Mouse (Mus musculus) thymus, postnatal 4 days (tissue): ENCODE data around the gene Mrpl9.

ENCODE experiments used
- DNase-seq: peaks from one replicate; pipeline ENCODE4 v3.0.0; 2021

Mrpl9 gene

DNA sequence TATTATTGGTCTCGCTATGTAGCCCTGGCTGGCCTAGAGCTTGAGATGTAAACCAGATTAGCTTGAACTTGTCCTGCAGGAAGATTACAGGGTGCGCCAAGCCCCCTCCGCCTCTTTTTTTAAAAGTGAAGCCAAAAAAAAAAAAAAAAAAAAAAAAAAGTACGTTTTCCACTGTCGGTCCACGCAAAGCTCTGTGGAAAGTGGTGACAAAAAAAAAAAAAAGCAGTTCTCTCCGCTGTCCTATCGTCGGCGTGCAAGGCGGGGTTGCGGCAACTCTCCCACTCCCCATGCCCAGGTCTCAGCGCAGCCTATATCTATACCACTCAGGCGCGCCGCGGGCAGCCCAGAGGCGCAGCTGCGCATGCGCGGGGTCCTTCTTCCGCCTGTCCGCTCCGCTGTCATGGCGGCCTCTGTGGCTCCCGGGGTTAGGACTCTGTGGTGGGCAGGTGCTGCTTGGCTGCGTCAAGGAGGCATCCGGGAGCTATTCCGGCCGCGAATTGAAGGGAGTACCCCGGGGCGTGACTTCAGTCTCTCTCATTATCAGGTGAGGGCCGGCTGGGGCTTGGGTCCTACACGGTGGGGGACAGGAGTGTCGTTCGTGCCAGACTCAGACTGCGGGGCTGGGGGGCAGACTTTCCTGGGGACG is at the start of gene Mrpl9:
Mrpl9 (plus strand) TSS at position 368 of the 646 bp plus-strand sequence.
- DNase-seq: peak; percentile 98

DNA sequence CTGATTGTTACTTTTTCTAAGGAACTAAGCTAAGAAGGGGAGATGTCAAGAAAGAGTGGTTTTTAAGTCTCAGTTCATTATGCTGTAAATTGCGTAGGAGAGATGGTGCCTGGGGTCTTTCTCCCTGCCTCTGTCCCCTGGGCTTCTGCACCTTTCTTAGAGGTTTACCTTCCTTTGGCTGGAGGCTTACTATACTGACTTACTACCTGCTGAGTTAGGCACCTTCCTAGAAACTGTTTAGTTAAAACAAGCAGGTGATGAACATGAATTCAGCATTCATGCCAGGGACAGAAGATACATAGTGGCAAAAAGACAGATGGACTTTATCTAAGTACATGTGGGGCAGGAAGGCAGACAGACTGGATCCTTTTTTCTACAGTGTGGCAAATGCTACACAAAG is 46.8 kb upstream of the Mrpl9 start:
- no peak for DNase-seq

DNA sequence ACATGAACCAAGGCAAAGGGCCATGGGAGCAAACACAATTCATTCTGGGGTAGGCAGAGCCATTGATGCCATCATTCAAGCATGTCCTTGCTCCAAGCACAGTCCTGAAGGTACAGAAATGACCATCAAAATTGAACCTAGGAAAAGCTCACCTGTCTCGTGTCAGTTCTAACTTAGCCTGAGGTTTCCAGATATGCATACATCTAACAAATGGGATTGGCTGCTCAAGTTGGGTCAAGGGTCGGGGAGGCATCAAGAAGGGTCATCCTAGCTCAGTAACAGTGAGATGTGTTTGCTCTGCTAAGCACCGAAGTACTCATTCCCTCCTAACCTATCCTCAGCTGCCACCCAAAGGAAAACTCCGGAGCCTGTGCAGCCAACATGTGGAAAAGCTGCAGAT is 46.3 kb upstream of the Mrpl9 start:
- no peak for DNase-seq

DNA sequence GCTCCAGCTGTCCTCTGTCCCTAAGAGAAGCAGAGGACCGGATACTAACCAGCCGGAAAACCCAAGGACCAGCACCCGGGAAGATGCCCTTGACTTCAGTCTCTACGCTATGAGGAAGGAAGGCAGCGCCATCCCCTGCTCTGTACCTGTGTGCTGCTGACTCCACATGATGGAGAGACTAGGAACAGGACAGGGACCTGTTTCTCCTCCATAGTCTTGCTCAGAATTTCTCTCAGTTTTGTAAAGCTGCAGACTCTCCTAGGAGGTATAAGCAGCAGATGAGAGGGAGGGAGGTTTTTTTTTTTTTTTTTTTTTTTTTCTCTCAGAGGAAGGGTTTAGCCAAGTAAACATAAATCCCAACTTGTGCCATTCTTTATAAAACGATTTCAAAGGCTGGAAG is 44.9 kb upstream of the Mrpl9 start, which contains the start of gene Lingo4:
Lingo4 (plus strand) TSS at position 301 of the 400 bp plus-strand sequence.
- no peak for DNase-seq

DNA sequence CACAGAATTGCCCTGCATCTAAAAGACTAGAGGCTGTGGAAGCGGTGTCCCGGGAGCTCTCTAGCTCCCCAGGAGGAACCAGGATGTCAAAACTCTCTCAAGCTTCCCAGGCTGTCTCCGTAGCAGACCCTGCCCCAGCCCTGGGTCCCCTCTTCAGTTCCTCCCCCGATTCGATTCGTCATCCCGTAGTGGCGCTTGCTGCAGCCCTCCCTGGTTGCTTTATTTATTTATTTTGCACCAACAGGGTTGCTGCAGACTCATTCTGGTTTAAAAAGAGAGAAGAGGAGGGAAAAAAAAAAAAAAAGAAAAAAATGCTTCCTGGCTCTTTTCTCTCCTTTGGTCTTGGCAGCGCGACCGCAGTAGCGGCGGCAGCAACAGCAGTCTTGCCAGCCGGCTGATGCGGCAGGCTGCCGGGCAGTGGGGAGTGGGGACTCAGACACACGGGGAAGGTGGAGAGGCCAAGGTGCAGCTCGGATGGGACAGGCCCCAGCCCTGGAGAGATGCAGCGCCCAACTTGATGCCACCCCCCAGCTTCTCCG is 44.1 kb upstream of the Mrpl9 start:
- peak; percentile 72 for DNase-seq

DNA sequence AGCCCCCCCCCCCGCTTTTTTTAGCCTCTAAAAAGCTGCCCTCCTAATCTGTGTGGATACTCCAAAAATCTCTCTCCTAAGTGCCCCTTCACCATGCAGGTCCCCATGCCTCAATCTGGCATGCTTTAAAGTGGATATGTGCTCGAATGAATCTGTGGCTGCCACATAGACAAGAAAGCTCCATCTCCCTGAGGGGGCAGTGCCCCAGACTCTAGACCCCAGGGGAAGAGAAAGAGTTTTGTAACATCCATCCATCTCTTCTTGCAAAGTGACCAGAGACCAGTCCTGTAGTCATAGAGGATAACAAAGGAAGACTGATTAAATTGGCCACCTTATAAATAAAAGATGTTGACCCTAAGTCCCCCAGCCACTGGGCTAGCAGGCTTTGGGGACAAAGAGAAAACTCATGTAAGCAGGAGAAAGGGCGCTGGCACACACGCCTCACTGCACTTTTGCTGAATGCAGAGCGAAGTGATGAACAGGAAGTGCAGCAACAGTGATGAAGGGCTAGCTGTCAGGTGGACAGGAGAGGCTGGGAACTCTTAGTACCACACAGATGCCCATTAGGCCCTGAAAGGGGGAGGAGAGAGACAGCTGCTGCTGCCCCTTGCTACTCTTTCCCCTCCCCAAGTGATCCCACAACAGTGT is 43.3 kb upstream of the Mrpl9 start:
- DNase-seq: peak; percentile 40

DNA sequence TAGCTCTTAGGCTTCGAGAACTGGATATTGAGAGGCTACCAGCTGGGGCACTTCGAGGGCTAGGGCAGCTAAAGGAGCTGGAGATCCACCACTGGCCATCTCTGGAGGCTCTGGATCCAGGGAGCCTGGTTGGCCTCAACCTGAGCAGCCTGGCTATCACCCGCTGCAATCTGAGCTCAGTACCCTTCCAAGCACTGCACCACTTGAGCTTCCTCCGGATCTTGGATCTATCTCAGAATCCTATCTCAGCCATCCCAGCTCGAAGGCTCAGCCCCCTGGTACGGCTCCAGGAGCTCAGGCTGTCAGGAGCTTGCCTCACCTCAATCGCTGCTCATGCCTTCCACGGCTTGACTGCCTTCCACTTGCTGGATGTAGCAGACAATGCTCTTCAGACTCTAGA is 40.7 kb upstream of the Mrpl9 start:
- no peak for DNase-seq

DNA sequence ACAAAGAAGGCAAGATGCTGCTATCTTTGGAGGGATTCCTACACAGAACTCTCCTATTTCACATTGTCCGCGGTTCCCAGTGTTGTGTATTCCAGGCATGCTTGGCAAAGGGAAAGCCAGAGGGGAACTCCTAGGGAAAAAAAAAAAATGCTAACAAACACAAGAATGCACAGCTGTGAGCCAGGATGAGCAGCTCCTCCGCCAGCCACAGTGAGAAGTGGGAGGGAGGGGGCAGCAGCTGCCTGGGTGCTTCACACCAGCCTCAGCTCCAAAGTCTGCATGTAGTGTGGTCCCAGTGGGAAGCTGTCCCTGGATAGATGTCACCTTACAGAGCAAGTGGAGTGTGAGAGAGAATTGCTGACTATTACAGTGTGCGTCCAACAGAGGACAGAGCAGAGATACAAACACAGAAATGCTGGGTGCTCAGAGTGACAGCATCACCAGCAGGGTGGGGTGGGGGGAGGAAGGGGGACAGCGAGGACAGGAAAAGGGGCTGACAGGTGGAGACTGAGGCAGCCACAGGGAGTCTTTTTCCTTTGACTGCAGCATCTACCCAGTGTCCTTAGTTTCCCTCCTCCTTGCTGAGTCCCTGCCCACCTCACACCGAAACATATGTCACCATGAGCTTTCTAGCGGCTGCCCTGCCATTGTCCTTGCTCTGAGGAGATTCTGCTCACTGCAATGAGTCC is 38.6 kb upstream of the Mrpl9 start:
- DNase-seq: peak; percentile 63

DNA sequence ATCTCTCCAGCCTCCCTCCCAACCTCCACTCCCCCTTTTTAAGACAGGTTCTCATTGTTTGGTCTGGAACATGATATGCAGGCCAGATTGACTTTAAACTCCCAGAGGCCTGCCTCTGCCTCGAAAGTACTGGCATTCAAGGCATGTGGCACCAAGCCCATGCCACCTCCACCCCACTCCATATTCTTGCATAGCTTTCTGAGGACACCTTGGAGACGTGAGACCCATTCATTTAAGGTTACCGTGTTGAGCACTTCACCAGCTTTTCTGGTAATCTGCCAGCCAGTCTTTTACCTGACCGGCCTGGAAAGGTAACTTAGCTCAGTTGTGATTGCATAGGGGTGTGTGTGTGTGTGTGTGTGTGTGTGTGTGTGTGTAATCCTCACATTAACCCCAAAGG is 37.6 kb upstream of the Mrpl9 start:
- DNase-seq: no peak

DNA sequence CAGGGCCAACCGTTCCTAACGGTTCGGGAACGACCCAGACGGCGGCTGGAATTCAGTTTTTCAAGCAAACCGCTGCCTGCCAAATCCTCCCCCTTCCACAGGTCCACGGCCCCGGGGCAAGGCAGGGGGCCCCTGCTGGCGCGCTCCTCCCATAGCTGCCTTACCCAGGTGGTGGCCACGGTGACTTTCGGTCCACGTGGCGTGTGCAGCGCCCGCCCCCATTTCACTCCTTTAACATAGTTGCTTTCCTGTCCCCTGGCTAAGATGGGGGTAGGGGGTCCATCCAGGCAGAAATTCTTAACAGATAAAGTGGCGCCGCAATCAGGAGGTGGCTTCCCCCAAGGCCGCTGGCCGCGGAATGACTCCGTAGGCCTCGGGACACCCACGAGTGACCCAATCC is 30.6 kb upstream of the Mrpl9 start:
- peak; percentile 75 for DNase-seq

DNA sequence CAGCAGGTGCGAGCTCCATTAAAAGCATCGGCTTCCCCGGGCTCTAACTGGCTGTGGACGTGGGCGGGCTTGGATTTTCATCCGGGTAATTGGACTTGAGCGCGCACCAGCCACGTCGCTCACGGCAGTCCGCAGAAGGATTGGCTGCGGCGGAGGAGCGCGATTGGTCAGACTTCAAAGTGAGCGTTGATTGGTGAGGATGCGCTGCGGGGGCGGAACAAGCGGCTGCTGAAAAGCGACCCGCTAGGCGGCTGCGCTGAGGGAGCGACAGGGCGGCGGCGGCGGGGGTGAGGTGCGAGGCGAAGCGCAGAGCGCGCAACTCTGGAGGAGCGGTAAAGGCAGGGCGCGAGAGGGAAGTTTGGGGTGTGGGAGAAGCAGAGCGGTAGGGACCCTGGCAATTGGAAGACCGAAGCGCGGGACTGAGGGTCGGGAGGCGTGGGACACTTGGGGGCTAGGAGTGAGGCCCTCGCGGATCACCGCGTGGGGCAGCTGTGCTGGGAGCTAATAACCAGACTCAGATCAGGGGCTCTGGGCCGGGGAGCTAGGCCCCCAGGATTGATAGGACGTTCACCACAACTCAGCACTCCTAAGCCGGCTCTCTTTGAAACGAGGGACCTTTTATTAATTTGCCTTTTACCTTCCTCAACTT is 30.0 kb upstream of the Mrpl9 start, which contains the start of gene Tdrkh:
Tdrkh (plus strand) TSS at position 243 of the 649 bp plus-strand sequence.
- DNase-seq: peak; percentile 96

DNA sequence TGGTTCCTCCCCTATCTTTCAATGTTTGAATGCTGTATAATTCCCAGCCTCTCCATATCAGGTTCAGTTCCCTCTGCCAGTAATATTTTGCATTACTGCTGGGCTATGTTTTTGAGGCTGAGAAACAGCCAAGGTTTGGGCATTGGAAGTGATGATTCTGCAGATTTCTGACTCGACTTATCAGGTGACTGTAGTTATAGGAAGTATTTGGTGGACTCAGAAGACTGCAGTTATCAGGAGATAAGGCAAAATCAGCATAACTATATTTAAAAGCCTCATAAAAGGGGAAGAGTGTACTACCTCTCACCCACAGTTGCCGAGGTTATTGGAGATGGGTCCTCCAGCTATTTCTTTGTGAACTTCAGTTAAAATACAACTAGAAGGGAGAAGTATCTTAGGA is 12.1 kb upstream of the Mrpl9 start:
- no peak for DNase-seq

DNA sequence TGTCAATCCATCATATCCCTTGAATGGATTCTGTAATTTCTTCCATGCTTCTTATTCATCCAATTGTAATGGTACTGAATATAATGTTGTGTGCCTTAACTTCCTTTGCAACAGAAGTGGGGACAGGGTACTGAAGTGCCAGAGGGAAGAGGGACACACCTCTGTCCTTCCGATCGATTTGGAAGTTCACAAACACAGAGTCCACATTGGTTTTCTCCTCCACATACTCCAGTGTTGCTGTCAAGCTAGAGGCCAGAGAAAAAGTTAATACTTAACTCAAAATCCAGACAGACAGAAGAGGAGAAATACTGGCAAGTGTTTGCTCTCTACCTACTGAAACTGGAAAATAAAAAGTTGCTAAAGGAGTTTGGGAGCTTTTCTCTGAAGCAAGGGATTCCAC is 8.8 kb upstream of the Mrpl9 start:
- DNase-seq: no peak

DNA sequence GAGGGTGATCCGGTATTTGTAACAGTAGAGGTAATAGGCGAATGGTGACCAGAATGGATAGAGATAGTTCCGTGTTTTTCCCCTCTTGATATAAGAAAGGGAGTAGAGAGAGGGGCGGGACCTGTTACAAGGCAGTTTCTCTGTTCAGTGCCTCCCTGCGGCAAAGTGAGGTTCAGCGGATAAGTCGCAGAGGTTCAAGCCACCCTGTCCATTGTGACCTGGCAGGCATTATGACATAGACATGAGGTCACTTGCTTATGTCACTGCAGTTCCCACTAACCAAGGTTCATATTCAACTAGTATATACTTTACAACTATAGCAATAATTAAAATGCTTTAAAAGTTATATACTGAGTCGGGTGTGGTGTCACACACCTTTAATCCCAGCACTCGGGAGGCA is 6.7 kb upstream of the Mrpl9 start:
- DNase-seq: no peak

DNA sequence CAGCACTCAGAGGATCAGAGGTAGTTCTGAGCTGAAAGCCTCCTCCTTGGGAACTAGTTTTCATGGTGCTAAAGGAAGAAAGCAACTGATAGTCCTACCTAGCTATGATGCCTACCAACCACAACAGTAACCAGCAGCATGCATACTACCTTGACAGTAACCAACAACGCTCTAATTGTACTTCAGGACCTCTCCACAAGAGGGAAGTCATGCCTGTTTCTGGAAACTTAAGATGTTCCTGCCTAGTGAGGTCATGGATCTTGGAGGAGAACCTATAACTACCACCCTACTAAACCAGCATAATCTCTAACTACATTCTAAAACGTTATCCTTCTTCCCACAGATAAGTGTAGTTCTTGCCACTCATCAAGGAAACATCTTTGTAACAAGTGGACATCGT is 1.9 kb upstream of the Mrpl9 start:
- DNase-seq: no peak

DNA sequence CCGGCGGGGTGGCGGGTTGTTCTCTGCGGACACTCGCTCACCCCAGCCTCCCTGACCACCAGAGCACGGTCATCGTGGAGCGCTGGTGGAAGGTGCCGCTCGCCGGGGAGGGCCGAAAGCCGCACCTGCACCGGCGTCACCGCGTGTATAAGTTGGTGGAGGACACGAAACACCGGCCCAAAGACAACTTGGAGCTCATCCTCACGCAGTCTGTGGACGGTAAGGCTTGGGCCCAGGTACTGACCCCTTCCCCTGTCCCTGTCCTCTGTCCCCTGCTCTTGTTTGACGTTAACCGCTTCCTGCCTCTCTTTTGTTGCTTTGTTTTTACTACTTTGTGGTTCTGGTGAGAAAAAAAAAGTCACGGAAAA is 463 bp downstream of the Mrpl9 start, which contains the start of gene Oaz3:
Oaz3 (minus strand) TSS at position 319 of the 368 bp plus-strand sequence.
- DNase-seq: no peak

DNA sequence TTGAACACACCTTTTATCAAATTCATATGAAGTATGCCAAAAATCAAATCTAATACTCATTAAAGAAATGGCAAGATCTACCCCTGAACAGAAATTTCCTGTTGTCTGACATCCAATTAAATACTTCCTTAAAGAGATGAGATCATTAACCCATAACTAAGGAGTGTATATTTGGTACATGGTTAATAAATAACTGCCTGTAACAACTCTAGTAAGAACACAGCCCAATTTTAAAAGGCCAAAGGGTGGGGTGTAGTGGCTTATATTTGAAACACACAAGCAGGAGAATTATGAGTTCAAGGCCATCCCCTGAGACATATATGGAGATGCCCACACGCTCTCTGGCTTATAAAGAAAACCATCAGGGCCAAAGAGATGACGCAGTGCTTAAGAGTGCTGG is 6.3 kb downstream of the Mrpl9 start:
- DNase-seq: no peak

DNA sequence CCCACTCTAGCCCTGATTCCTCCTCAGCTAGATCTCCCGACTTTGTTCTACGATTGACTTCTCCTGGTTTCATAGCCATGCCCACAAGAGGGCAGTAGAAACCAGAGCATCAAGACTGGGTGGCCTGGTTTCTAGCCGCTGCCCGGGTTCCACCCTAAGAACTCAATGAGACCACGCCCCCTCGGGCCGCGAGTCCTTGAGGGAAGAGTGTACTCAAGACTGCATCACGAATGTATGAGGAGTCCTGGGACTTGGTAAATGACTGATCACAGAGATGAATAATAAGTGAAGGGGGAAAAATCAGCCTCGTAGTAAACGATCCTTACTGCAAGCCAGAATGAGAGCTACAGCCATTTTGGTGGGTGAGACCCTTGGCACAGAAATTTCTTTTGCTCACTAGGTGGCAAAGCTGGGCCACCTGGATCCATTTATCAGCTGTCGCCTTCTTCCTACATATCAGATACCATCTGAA is 13.4 kb downstream of the Mrpl9 start:
- peak; percentile 79 for DNase-seq

DNA sequence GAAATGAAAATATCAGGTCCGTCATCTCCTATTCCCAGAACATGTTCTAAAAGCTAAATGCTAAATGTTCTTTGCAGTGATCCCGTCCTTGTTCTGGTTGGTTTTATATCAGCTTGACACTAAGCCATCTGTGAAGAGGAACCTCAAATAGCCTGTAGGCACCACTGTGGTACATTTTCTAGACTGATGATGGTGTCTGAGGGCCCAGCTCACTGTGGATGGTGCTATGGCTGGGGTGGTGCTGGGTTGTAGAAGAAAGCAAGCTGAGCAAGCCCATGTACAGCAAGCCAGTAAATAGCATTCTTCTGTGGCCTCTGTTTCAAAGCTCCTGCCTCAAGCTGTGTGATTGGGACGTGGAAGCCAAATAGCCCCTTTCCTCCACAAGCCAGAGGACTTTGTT is 13.9 kb downstream of the Mrpl9 start:
- no peak for DNase-seq

DNA sequence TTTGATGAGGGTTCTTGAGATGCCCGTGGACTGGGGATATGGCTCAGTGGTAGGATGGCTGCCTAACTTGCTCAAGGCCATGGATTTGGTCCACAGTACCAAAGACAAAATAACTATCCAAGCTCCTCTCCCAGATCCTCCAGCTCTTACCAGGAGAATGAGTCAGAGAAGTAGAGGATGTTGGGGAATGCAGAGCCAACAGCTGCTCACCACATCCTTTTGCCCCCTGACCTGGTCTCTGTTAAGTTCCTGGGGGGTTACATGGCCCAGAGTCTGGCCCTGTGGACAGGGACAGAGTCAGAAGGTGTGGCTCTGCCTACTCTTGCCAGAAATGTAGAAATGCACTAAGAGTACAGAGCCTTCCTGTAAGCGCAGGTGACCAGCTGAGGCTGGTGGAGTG is 16.7 kb downstream of the Mrpl9 start:
- DNase-seq: no peak

DNA sequence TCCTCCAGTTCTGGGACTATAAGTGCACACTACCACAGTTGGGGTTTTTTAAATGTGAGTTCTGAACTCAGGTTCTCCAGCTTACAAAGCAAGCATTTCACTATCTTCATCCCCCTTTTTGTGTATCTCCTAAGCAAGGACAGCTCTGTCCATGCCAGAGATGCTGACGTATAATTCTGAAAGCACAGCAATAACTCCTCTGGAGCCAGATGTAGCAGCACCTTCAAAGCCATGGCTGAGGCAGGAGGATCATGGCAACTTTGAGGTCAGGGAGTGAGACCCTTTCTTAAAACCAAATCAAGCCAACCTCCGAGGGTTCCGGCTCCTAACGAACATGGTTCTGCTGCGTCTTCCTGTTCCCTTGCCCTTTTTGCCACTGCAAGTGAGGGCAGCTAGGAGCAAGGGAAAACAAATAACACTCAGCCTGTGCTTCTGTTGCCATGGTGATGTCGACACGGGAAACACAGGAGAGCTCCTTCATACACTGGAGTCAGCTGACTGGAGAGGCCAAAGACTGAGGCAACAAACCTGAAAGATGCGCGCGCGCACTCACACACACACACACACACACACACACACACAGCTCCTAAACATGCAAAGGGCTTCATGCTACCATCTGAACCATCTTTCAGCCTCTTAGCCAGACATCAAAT is 20.9 kb downstream of the Mrpl9 start:
- DNase-seq: no peak

DNA sequence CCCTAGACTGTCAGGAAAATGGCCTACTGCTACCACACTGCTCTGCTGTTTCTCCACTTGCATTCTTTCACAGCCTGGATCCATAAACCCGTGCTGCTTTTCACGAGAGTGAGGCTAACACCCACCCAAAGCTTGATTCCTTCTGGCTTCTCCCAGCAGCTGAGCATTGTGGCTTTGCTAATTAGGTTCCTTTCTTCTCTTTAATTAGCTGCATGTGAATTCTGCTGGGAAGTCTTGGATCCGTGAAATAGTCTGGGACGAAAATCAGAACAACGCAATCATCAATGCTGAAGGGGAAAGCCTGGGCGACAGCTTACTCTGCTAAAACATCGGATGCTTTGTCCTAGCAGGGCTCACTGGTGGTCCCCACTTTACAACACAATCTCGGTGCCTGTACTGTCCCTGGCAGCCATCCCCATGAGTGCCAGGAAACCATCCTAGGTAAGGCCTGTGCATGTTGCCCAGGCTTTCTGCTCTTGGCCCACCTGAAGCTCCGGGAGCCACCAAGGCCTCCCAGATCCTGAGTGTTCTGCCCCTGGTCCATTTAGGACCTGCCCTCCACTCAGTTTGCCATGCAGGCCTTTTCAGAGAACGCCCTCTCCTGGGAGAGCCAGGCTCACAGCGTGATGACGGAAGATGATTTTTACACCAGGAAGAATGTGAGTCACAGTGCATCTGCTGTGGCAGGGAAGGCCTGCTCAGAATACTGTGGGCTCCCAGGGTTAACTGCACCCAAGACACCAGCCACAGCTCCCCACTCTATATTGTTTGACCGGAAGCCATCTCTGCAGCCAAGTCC is 22.7 kb downstream of the Mrpl9 start:
- no peak for DNase-seq
